Mouse (Mus musculus): Measurements from ENCODE around the gene Adam19.
"Not testable (repeated sequence)": the region's sequence is repeated elsewhere in the genome, so short reads cannot be mapped to it uniquely, and the experiment has no call there.

Adam19 gene

GRCm38 (mm10) chr11:46126827-46127410 lies 71.1 kb downstream of the Adam19 start:
- CTCF ChIA-PET, result interaction anchor here (0.6 kb wide), 1 partner anchor 74 kb away, joined by 4 read pairs; no protein-coding TSS in a partner anchor

DNA sequence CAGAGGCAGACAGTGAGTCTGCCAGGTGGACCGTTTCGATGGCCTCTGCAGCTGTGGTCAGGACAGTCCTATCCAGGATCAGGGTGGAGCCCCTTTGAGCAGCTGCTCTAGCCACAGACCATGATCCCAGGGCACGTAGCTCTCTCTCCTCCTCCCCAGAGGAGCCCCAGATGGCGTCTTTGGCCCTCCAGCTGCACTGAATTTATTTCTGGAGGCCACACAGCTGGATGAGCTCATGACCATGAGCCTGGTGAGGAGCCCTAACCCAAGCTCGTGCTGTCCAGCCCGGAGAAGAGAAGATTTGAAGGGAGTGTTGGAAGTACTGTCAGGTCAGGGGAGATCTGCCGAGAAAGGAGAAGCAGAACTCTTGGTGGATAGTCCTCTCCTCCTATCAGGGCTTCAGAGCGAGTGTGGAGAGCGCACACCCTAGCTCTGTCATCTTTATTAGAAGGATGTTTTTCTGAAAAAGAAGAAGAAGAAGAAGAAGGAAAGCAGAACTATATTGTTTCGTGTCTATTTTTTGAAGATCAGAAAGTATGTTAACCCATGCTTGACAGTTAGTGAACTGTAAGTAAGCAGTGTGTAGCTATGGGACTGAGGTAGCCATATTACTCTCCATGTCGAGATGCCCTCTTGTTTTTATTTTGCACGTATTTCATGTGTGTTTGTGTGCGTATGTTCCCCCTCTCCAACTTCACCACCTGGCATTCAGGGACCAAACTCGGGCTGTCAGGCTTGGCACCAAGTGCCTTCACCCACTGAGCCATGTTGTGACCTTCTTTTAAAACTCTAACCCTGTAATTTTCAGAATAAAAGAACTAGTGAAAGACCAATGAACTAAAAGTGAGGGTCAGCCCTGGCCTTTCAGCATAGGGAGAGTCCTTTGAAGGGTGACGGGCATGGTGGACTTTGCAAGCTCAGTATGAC lies 72.1 kb downstream of the Adam19 start:
- CTCF ChIA-PET, result interaction anchor here (0.5 kb wide), 1 partner anchor 1421 kb away, joined by 4 read pairs; no protein-coding TSS in a partner anchor

- CTCF ChIA-PET, result interaction anchor here (0.5 kb wide), 1 partner anchor 1422 kb away, joined by 4 read pairs; no protein-coding TSS in a partner anchor
Measured at GRCm38 (mm10) chr11:46128548-46128945, 72.8 kb downstream of the Adam19 start.

- CTCF ChIA-PET, result interaction anchor here (0.5 kb wide), 1 partner anchor 83 kb away, joined by 5 read pairs; no protein-coding TSS in a partner anchor
Measured at GRCm38 (mm10) chr11:46131022-46131986, 75.5 kb downstream of the Adam19 start.

GRCm38 (mm10) chr11:46134899-46135298 lies 79.1 kb downstream of the Adam19 start:
- CTCF ChIA-PET, result no interaction called here

GRCm38 (mm10) chr11:46143342-46143741 lies 87.5 kb downstream of the Adam19 start:
- CTCF ChIA-PET, result no interaction called here

DNA sequence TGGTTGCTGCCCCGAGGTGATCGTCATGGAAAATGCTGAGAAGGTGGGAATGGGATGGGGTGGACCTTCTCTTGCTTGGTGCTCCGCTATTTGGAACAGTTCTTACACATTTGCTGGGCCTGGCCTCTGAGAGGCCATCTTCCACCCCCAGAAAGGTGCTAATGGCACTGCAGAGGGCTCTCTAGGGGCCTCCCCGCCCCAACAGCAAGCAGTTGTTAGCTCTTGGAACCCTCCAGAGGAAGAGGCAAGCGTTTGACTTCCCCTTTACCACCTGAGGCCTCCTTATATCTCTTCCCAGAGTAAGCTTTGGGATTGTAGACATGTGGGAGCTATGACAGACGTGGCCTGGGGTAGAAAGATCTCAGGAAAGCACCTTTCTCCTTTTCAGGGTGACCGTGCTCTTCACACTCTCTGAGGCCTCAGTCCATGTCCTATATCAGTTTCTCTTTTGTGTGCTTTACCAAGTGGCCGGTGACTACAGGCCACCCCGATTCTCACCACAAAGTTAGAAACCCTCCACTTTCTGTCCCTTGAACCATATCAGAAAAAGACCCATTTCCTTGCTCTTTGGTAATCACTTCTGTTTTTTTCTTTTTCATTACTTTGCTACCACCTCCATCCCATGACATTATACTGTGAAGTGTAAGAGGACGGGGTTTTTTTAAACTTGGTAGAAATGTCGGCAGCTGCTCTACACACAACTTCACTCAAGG lies 89.5 kb downstream of the Adam19 start:
- CTCF ChIA-PET, result interaction anchor here (0.6 kb wide), 1 partner anchor 86 kb away, joined by 6 read pairs; no protein-coding TSS in a partner anchor

DNA sequence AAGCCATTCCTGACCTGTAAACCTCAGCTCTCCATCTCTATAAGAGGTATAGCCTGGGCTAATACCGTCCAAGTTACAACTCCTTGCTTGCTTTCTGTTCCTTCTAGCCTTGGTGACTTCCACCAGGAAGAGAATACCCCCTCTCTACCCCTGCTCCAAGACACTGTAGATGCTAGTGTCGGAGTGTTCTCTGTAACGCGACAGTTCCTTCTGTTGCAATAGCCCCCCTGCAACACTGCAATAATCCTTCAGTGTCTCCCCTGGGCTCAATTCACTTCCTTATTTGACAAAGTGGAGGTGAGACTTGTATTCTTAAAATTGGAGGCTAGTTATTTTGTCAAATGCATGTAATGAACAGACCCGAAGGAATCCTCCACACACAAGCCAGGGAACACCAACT lies 90.8 kb downstream of the Adam19 start:
- CTCF ChIA-PET, result no interaction called here

DNA sequence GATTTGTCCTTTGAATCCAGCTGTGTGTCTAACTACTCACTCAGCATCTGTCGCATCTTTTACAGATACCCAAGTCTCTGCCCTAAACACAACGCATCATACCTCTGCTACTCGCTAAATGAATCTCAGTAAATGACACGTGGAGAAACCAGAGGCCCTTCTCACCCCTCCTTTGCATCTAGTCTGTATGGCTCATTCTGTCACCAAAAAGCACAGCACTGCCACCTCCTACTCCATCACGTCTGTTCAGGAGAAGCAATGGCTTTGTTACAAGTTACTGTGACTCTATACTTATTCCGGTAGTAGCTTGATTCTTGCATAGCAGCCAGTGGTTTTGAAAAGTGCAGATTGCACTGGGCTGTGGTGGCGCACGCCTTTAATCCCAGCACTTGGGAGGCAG lies 101.2 kb downstream of the Adam19 start:
- CTCF ChIA-PET, result no interaction called here

DNA sequence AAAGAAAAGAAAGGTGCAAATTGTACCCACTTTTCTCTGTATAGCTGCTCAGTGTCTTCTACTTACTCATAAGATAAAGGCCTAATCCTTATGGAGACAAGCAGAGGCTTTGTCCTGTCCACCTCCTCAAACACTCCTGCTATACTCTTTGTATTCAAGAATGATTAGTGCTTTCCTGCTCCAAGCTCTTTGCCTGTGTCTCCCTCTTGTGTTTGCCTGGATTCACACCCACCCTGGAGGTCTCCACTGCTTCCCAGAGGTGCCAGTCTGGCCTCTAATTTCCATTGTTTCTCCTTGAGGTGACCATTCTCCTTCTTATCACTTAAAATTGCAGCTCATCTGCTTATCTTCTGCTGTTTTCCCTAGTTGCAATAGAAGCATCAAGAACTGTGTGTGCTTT lies 101.7 kb downstream of the Adam19 start:
- CTCF ChIA-PET, result no interaction called here

GRCm38 (mm10) chr11:46165866-46166585 lies 110.2 kb downstream of the Adam19 start, which contains the start of gene Nipal4:
Gene Nipal4, minus strand, starts transcription at chr11:46166508.
- CTCF ChIA-PET, result no interaction called here

- CTCF ChIA-PET, result interaction anchor here (0.6 kb wide), 1 partner anchor 35 kb away, joined by 3 read pairs; no protein-coding TSS in a partner anchor
Measured at GRCm38 (mm10) chr11:46168506-46168905, 112.7 kb downstream of the Adam19 start.

- CTCF ChIA-PET, result no interaction called here
Measured at GRCm38 (mm10) chr11:46169908-46170307, 114.1 kb downstream of the Adam19 start.

GRCm38 (mm10) chr11:46172128-46172527 lies 116.3 kb downstream of the Adam19 start:
- CTCF ChIA-PET, result no interaction called here

DNA sequence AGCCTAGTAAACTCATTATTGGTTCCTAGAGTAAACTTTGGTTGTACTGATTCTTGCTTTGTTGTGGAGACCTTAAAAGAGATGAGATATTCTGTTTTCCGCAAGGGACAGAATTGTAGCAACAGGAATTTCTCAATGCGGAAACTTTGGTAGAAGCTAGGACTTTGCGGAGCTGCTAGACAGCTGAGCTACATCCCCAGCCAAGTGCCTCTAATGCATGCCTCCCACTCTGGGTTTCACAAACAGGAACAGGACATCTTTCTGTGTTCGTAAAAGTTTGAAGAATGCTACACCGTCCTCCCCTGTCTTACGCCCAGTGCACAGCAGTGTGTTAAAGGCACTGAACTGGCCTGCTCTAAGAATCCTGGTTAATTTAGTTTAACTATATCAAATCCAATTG lies 120.4 kb downstream of the Adam19 start:
- CTCF ChIA-PET, result no interaction called here

DNA sequence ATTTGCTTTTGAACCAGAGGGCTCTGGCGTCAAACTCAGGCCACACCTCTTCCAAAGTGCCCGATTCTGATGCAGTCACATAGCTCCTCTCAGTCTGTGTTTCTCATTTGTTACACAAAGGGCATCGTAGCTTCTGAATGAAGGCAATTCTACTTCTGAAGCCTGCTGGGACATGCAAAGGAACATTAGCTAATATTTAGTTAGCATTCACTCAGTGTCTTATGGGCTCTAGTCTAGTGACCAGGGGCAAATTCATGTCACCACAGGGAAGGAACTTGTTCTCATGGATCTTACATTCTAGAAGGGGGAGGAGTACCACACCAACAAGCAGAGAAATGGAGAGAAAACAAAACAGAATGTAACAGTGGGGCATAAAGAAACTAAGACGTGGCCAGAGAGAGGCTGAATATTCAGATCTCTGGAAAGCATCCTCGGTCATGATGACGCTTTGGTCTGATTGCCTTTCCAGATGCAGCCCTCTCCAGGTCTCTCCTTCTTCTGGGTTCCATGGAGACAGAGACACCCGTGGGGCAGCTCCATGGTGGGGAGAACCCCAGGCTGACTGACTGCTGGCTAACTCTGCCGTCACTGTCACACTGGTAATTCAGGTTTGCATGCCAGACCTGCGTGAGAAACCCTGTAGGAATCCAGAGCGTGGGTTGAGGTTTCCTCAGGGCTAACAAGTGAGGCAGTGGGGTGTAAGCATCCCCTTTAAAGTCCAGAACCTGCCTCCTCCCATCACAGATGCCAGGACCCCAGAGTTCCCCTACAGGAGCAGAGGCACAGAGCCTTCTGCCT lies 121.7 kb downstream of the Adam19 start:
- CTCF ChIA-PET, result no interaction called here

DNA sequence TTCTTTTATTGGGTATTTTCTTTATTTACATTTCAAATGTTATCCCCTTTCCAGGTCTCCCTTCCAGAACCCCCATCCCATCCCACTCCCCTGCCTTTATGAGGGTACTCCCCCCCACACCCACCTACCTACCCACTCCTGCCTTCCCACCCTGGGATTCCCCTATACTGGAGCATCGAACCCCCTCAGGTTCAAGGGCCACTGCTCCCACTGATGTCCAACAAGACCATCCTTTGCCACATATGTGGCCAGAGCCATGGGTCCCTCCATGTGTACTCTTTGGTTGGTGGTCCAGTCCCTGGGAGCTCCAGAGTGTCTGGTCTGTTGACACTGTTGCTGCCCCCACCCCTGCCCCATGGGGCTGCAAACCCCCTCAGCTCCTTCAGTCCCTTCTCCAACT lies 126.2 kb downstream of the Adam19 start:
- CTCF ChIA-PET, result not testable (repeated sequence)

DNA sequence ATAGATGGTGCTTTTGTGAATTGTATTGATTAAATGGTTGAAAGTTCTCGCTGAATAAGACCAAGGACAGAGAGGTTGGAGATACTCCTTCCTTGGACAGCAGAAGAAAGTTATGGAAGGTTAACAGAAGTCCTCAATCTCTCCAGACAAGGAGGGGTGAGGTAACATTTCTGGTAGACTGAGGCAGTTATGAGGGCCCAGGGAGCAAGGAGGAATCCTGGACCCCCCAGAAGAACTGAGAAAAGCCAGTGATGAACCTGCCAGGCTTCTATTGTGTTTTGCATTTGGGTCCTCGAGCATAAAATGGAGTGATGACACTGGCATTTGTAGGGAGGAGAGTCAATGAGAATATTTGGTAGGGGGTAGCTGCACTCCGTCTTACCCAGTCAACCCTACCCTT lies 129.2 kb downstream of the Adam19 start:
- CTCF ChIA-PET, result no interaction called here

DNA sequence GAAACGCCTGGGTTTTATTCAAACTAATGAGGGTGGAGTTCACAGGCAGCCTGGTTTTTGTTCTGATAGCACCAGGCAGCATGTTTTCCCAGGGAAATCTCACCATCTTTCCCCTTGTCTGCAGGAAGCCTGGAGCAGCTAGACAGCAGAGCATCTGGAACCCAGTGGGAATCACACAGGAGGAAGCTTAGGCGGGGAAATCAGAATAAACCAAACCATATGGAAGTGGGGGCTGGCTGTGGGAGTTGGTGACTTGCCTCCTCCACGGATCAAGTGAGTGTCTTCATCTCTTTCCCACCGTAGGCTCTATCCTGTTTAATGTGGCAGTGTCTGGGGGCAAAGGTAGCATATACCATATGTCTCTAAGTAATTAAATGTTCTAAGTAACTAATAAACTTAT lies 129.7 kb downstream of the Adam19 start:
- CTCF ChIA-PET, result no interaction called here

DNA sequence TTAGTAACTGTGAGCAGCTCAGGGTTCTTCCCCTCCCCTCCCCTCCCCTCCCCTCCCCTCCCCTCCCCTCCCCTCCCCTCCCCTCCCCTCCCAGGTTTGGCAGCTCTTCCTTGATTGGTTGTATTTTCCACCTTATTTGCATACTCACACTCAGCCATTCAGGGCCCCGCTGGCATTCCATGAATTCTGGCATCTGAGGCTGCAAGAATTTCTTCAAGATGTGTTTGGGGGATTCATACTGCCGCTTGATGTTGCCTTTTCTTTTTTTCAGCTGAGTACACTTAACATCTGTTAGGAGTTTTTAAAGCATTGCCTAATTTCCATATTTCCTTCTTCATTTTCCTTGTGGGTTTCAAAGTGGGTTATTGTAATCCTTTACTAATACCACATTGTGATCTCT lies 132.5 kb downstream of the Adam19 start:
- CTCF ChIA-PET, result no interaction called here
